Mouse (Mus musculus) stomach, embryonic 16.5 days (tissue): ENCODE results near the gene Rtp4. TPM values are rescaled to one million over a fixed set of nuclear protein-coding genes. Genes with fewer than 3 reads are reported as not detected.

ENCODE experiments used
- ATAC-seq: fragments of 200-750 bp; cut with Nextera tagmentation; 2 replicates; pipeline ENCODE4 v1.8.0; 2017; ENCODE audit warnings: moderate number of reproducible peaks, moderate TSS enrichment; ENCODE audit not compliant: insufficient read depth, low FRiP score
- H3K27ac ChIP-seq: fragments of 300-500 bp; sonication (generic); 2 replicates; pipeline ENCODE4 v1.5.1; 2014; ENCODE audit warnings: low read length
- H3K27me3 ChIP-seq: fragments of 300-500 bp; sonication (generic); 2 replicates; pipeline ENCODE4 v1.6.1; 2014; ENCODE audit warnings: low read length, control low read depth, mixed read lengths; ENCODE audit not compliant: control insufficient read depth, insufficient read depth
- H3K36me3 ChIP-seq: fragments of 300-500 bp; sonication (generic); 2 replicates; pipeline ENCODE4 v1.6.1; 2014; ENCODE audit warnings: low read length; ENCODE audit not compliant: control insufficient read depth, insufficient read depth
- H3K4me1 ChIP-seq: fragments of 300-500 bp; sonication (generic); 2 replicates; pipeline ENCODE4 v1.6.1; 2014; ENCODE audit warnings: low read length, control low read depth, mixed read lengths; ENCODE audit not compliant: control insufficient read depth, insufficient read depth
- H3K4me2 ChIP-seq: fragments of 300-500 bp; sonication (generic); 2 replicates; pipeline ENCODE4 v1.6.1; 2014; ENCODE audit warnings: low read depth, low read length, mixed read lengths
- H3K4me3 ChIP-seq: fragments of 300-500 bp; sonication (generic); replicated peaks from 2 replicates; pipeline ENCODE4 v1.5.1; 2014; ENCODE audit warnings: mild to moderate bottlenecking, low read length
- H3K9ac ChIP-seq: fragments of 300-500 bp; sonication (generic); 2 replicates; pipeline ENCODE4 v1.6.1; 2014; ENCODE audit warnings: low read length
- H3K9me3 ChIP-seq: fragments of 300-500 bp; sonication (generic); replicated peaks from 2 replicates; pipeline ENCODE4 v1.6.1; 2016; ENCODE audit warnings: low read length, control low read depth; ENCODE audit not compliant: control insufficient read depth
- WGBS: fragments of 180-500 bp; shearing (Covaris S2); extraction: QIAGEN DNeasy Blood & Tissue Kit; methylation state at CpG from one replicate; pipeline ENCODE4 v1.1.7; 2014; 5-methylcytosine and 5-hydroxymethylcytosine counted together
- polyA plus RNA-seq: library from polyadenylated mRNA; unstranded; fragments of >200 nt; fragmentation: Nextera tagmentation; extraction: Ambion mirVana; gene quantifications from 2 replicates; pipeline ENCODE4 v1.2.1, GENCODE M21; 2015

The Rtp4 gene
- polyA plus RNA-seq, 1 experiment from 2014 or later, result 5.6 TPM

- no peak overlapping the region for H3K4me3 ChIP-seq
- no peak overlapping the region for H3K9ac ChIP-seq
- no peak for ATAC-seq
- H3K4me2 ChIP-seq, result no peak overlapping the region
- no peaks in the 10 kb centered on the region for H3K27me3 ChIP-seq
- no peaks in the 10 kb centered on the region for H3K9me3 ChIP-seq
- H3K27ac ChIP-seq, result no peak overlapping the region
- no peaks in the 10 kb centered on the region for H3K36me3 ChIP-seq
- WGBS, result 87% methylated on average over 4 of the region's 4 CpGs
- H3K4me1 ChIP-seq, result no peaks in the 10 kb centered on the region
These were observed 27.7 kb downstream of the Rtp4 start for GRCm38 (mm10) chr16:23547783-23548182.

GRCm38 (mm10) chr16:23550346-23550980 is 30.4 kb downstream of the Rtp4 start:
- 43% methylated on average over 8 of the region's 8 CpGs for WGBS
- H3K9me3 ChIP-seq, result no peaks in the 10 kb centered on the region
- no peak for ATAC-seq

DNA sequence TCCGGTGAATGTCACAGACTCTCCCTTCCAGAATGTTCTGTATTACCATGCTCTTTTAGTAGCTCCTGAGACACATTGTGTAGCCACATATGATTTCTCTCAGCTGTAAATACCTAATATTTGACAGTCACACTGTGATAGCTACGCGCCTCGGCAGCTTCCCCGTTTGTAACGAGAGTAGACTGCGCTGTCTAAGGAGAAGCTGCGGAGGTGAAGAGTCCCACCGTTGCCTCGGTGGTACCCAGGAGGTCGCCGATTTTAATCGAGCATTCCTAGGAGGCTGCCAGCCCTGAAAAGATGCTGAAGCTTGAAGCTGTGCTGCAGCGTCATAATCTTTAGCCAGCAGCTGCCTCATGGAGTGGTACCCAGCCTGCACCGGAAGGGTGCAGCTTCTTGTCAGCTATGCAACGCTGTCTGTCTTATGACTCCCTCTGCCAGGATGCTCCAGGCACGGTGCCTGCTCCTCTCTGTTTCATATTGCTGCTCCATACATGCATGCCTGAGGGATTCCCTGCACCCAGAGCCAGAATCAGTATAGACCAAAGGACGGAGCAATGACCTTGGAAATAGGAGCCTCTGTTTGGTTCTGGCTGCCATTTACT is 31.0 kb downstream of the Rtp4 start:
- Histone ChIP-seq H3K27me3 (no peaks in the 10 kb centered on the region), H3K9me3 (no peaks in the 10 kb centered on the region), H3K4me1 (no peaks in the 10 kb centered on the region), H3K36me3 (no peaks in the 10 kb centered on the region), H3K4me3 (no peak overlapping the region), H3K4me2 (no peak overlapping the region), H3K27ac (no peak overlapping the region), H3K9ac (no peak overlapping the region)
- no peak for ATAC-seq
- WGBS, result 84% methylated on average over 18 of the region's 18 CpGs

More at GRCm38 (mm10) chr16:23550346-23550980, 30.4 kb downstream of the Rtp4 start:
- H3K4me3 ChIP-seq, result no peak overlapping the region
- no peaks in the 10 kb centered on the region for H3K4me1 ChIP-seq
- H3K27ac ChIP-seq, result no peak overlapping the region
- H3K4me2 ChIP-seq, result no peak overlapping the region
- H3K36me3 ChIP-seq, result no peaks in the 10 kb centered on the region
- H3K9ac ChIP-seq, result no peak overlapping the region
- H3K27me3 ChIP-seq, result no peaks in the 10 kb centered on the region

- 75% methylated on average over 5 of the region's 5 CpGs for WGBS
These were observed 34.6 kb downstream of the Rtp4 start for GRCm38 (mm10) chr16:23554673-23555072.

DNA sequence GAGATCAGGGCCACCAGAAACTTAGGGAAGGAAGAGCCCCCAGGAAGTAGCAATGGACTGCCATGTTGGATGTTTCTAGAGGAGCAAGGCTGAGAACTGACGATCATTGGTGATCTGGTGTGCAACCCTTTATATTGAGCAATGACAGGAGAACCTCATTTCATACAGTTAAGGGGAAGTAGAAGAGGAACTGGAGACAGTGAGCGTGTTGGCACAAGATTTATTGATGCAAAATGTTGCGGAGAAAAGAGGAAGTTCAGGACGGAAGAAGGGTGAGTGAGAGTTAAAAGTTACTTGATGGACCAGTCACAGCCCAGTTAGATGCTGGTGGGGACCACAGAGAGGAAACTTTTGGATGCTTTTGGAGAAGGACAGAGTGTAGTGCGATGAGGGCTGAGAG is 37.1 kb downstream of the Rtp4 start:
- ATAC-seq, result no peak
- WGBS, result 87% methylated on average over 5 of the region's 5 CpGs
- Histone ChIP-seq H3K4me1 (no peaks in the 10 kb centered on the region), H3K27ac (no peak overlapping the region), H3K9me3 (no peaks in the 10 kb centered on the region), H3K36me3 (no peaks in the 10 kb centered on the region), H3K4me2 (no peak overlapping the region), H3K27me3 (no peaks in the 10 kb centered on the region), H3K4me3 (no peak overlapping the region), H3K9ac (no peak overlapping the region)

More at GRCm38 (mm10) chr16:23554673-23555072, 34.6 kb downstream of the Rtp4 start:
- Histone ChIP-seq H3K27ac (no peak overlapping the region), H3K4me1 (no peaks in the 10 kb centered on the region), H3K36me3 (no peaks in the 10 kb centered on the region), H3K4me3 (no peak overlapping the region), H3K9ac (no peak overlapping the region), H3K9me3 (no peaks in the 10 kb centered on the region), H3K4me2 (no peak overlapping the region), H3K27me3 (no peaks in the 10 kb centered on the region)
- no peak for ATAC-seq

- Histone ChIP-seq H3K4me1 (no peaks in the 10 kb centered on the region), H3K4me2 (no peak overlapping the region), H3K27me3 (no peaks in the 10 kb centered on the region), H3K36me3 (no peaks in the 10 kb centered on the region), H3K9me3 (no peaks in the 10 kb centered on the region), H3K4me3 (no peak overlapping the region), H3K27ac (no peak overlapping the region), H3K9ac (no peak overlapping the region)
- WGBS, result 76% methylated on average over 2 of the region's 2 CpGs
- no peak for ATAC-seq
These were observed 37.6 kb downstream of the Rtp4 start for GRCm38 (mm10) chr16:23557669-23558068.

DNA sequence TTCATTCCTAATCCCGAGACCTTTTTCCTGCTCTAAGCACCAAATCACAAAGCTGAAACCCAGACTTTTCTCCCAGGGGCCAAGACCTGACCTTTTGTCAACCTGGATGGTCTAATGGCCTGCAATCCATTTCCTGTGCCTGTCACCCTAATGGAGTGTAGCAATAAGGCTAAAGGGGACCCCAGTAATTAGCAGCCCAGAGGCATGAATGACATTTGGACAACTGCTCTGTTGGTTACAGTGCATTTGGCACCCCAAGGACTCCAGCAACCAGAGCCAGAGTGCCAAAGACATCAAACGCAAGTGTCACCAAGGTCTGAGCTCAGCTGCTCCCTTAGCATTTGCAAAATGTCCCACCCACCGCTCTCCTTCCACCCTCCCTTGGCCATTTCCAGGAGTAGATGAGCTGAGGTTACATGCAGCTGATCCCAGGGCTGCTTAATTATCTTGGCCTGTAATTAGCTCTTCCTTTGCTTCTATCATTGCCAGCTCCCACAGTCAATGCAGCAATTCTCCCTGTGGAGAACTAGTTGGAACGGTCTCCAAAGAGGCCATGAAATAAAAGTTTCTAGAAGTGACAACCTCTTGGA is 48.4 kb downstream of the Rtp4 start:
- Histone ChIP-seq H3K9ac (no peak overlapping the region), H3K27ac (no peak overlapping the region), H3K4me2 (no peak overlapping the region), H3K36me3 (no peaks in the 10 kb centered on the region), H3K9me3 (no peaks in the 10 kb centered on the region), H3K4me3 (no peak overlapping the region), H3K27me3 (no peaks in the 10 kb centered on the region), H3K4me1 (no peaks in the 10 kb centered on the region)
- 54% methylated on average over 4 of the region's 4 CpGs for WGBS
- no peak for ATAC-seq

DNA sequence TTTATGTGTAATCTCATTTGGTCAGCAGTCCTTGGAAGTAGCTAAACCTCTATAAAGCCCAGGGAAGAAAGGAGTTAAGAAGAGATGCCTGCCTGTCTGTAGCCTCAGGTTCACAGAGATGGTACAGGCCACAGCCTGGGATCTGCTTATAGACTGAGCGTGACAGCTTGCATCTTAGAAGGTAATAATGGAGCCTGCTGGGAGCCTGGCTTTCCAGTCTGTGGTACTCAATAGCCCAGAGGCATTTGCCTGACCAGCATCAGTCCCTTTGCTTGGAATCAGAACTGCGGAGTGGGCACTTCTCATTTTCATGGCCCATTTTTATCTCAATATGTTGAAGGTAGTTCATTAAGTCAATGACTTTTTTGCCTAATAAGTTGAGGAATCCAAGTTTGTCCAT is 54.5 kb downstream of the Rtp4 start:
- no peaks in the 10 kb centered on the region for H3K36me3 ChIP-seq
- WGBS, result 87% methylated on average over 2 of the region's 2 CpGs
- no peak for ATAC-seq
- no peak overlapping the region for H3K9ac ChIP-seq
- no peak overlapping the region for H3K4me2 ChIP-seq
- no peak overlapping the region for H3K4me3 ChIP-seq
- no peaks in the 10 kb centered on the region for H3K27me3 ChIP-seq
- H3K4me1 ChIP-seq, result no peaks in the 10 kb centered on the region
- H3K27ac ChIP-seq, result no peak overlapping the region
- H3K9me3 ChIP-seq, result no peaks in the 10 kb centered on the region
